Mouse (Mus musculus): ENCODE measurements around the gene Spata31d1a.
A peak's percentile ranks its signal among the peaks of the same experiment; 100 is the strongest.
"Not testable (repeated sequence)": the region's sequence is repeated elsewhere in the genome, so short reads cannot be mapped to it uniquely, and the experiment has no call there.

Spata31d1a gene

GRCm38 (mm10) chr13:59710230-59710629, at the start of gene Spata31d1a:
TSS of gene Spata31d1a (minus strand) at chr13:59710330.
- DNase-seq (ENCODE audit: low spot score), result no peak

GRCm38 (mm10) chr13:59756906-59757305, 46.8 kb upstream of the Spata31d1a start:
- no peak for DNase-seq (ENCODE audit: low spot score)

GRCm38 (mm10) chr13:59750310-59750709, 40.2 kb upstream of the Spata31d1a start:
- DNase-seq (ENCODE audit: low spot score), result no peak

- DNase-seq (ENCODE audit: low spot score), result no peak
These were observed 36.6 kb upstream of the Spata31d1a start, which contains the start of gene 1700014D04Rik for GRCm38 (mm10) chr13:59746711-59747110. TSS of gene 1700014D04Rik (minus strand) at chr13:59746752.

- no peak for DNase-seq (ENCODE audit: low spot score)
These were observed 36.0 kb upstream of the Spata31d1a start for GRCm38 (mm10) chr13:59746164-59746563.

- no peak for DNase-seq (ENCODE audit: low spot score)
These were observed 35.3 kb upstream of the Spata31d1a start for GRCm38 (mm10) chr13:59745462-59745861.

GRCm38 (mm10) chr13:59741697-59742096, 31.6 kb upstream of the Spata31d1a start:
- no peak for DNase-seq (ENCODE audit: low spot score)

- DNase-seq (ENCODE audit: low spot score), result no peak
These were observed 31.0 kb upstream of the Spata31d1a start for GRCm38 (mm10) chr13:59741096-59741495.

GRCm38 (mm10) chr13:59739397-59739796, 29.3 kb upstream of the Spata31d1a start:
- DNase-seq (ENCODE audit: low spot score), result no peak

GRCm38 (mm10) chr13:59738455-59738854, 28.3 kb upstream of the Spata31d1a start:
- DNase-seq (ENCODE audit: low spot score), result no peak

- no peak for DNase-seq (ENCODE audit: low spot score)
These were observed 25.1 kb upstream of the Spata31d1a start for GRCm38 (mm10) chr13:59735190-59735589.

- not testable (repeated sequence) for DNase-seq (ENCODE audit: low spot score)
These were observed 24.2 kb upstream of the Spata31d1a start for GRCm38 (mm10) chr13:59734347-59734746.

GRCm38 (mm10) chr13:59733936-59734335, 23.8 kb upstream of the Spata31d1a start:
- no peak for DNase-seq (ENCODE audit: low spot score)

GRCm38 (mm10) chr13:59731652-59732051, 21.5 kb upstream of the Spata31d1a start, which contains the start of gene Spata31d1d:
TSS of gene Spata31d1d (minus strand) at chr13:59731752.
- DNase-seq (ENCODE audit: low spot score), result no peak

GRCm38 (mm10) chr13:59728378-59729093, 18.4 kb upstream of the Spata31d1a start:
- DNase-seq (ENCODE audit: low spot score), result peak; percentile 71

- DNase-seq (ENCODE audit: low spot score), result no peak
These were observed 16.2 kb upstream of the Spata31d1a start for GRCm38 (mm10) chr13:59726139-59726867.

- not testable (repeated sequence) for DNase-seq (ENCODE audit: low spot score)
These were observed 12.0 kb upstream of the Spata31d1a start for GRCm38 (mm10) chr13:59722089-59722488.

- no peak for DNase-seq (ENCODE audit: low spot score)
These were observed 9.3 kb upstream of the Spata31d1a start for GRCm38 (mm10) chr13:59719475-59719874.

GRCm38 (mm10) chr13:59718857-59719440, 8.8 kb upstream of the Spata31d1a start:
- not testable (repeated sequence) for DNase-seq (ENCODE audit: low spot score)

GRCm38 (mm10) chr13:59713710-59714109, 3.6 kb upstream of the Spata31d1a start:
- no peak for DNase-seq (ENCODE audit: low spot score)

- not testable (repeated sequence) for DNase-seq (ENCODE audit: low spot score)
These were observed 1.9 kb upstream of the Spata31d1a start, which contains the start of gene Spata31d1b for GRCm38 (mm10) chr13:59711984-59712383. TSS of gene Spata31d1b (plus strand) at chr13:59712284.

GRCm38 (mm10) chr13:59704562-59704961, 5.6 kb downstream of the Spata31d1a start:
- no peak for DNase-seq (ENCODE audit: low spot score)

GRCm38 (mm10) chr13:59703514-59703913, 6.6 kb downstream of the Spata31d1a start:
- no peak for DNase-seq (ENCODE audit: low spot score)

All from left cerebral cortex, adult 11 months (tissue).